Mouse (Mus musculus): ENCODE measurements around the gene Pdpr.
A peak's percentile ranks its signal among the peaks of the same experiment; 100 is the strongest.

DNA sequence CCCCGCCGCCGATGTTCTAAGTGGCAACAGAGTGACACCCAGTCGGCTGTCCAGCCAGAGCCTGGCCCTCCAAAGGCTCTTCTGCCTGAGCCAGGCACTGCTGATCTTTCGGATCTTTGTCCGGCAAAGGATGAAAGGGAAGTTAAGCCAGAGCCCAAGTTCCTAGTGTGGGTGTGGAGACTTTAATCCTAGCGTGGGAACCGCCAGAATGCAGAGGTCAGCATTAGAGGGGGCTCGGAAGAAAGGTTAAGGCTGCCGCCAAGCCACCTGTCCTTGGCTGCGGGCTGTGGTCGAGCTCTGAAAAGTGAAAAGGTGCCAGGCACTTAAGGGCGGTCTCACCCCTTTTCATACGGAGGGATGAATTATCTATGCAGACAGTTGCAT is 32.8 kb upstream of the Pdpr start:
- no peak for TF ChIP-seq POLR2AphosphoS2 (IDR thresholded peaks at IDR 0.05; ENCODE audit: insufficient read length, low read depth)
- TF ChIP-seq POLR2A (IDR thresholded peaks at IDR 0.05; ENCODE audit: insufficient read length, low read depth), result no peak
- TF ChIP-seq MAX (IDR thresholded peaks at IDR 0.05; ENCODE audit: low read depth), result no peak
- no peak for TF ChIP-seq TCF3 (IDR thresholded peaks at IDR 0.05; ENCODE audit: insufficient read length, low read depth)
- no peak for TF ChIP-seq USF1 (IDR thresholded peaks at IDR 0.05; ENCODE audit: low read depth)
- TF ChIP-seq TCF12 (IDR thresholded peaks at IDR 0.05; ENCODE audit: insufficient read depth, poor library complexity, severe bottlenecking), result no peak
- no peak for TF ChIP-seq E2F4 (IDR thresholded peaks at IDR 0.05; ENCODE audit: insufficient read depth)
- TF ChIP-seq MYOG (IDR thresholded peaks at IDR 0.05; ENCODE audit: control insufficient read depth in 1 of 3, insufficient read depth in 1 of 3, insufficient read length in 2 of 3, low read depth in 2 of 3), result peak in 1 of 3 experiments; percentile 20
- no peak for TF ChIP-seq SRF (IDR thresholded peaks at IDR 0.05; ENCODE audit: control insufficient read depth, insufficient read length, low read depth)
- TF ChIP-seq CEBPB (IDR thresholded peaks at IDR 0.05; ENCODE audit: insufficient read depth, poor library complexity, severe bottlenecking), result no peak
- no peak for TF ChIP-seq REST (IDR thresholded peaks at IDR 0.05; ENCODE audit: insufficient read depth, insufficient read length)
- TF ChIP-seq MYOD1 (IDR thresholded peaks at IDR 0.05; ENCODE audit: control insufficient read depth in 1 of 3, insufficient read length in 2 of 3, low read depth in 2 of 3), result peak in 1 of 3 experiments; percentile 65
